Mouse (Mus musculus): ENCODE data around the gene Hspbp1. TPM values are rescaled to one million over a fixed set of nuclear protein-coding genes. Genes with fewer than 3 reads are reported as not detected.
A peak's percentile ranks its signal among the peaks of the same experiment; 100 is the strongest.

The Hspbp1 gene
- polyA plus RNA-seq (2012; rRNA removed) (28.2 and 38.5 TPM in 2 replicates), polyA plus RNA-seq (2014; fragmentation: Nextera tagmentation; extraction: Ambion mirVana) (56.7 and 60.6 TPM in 2 replicates)

DNA sequence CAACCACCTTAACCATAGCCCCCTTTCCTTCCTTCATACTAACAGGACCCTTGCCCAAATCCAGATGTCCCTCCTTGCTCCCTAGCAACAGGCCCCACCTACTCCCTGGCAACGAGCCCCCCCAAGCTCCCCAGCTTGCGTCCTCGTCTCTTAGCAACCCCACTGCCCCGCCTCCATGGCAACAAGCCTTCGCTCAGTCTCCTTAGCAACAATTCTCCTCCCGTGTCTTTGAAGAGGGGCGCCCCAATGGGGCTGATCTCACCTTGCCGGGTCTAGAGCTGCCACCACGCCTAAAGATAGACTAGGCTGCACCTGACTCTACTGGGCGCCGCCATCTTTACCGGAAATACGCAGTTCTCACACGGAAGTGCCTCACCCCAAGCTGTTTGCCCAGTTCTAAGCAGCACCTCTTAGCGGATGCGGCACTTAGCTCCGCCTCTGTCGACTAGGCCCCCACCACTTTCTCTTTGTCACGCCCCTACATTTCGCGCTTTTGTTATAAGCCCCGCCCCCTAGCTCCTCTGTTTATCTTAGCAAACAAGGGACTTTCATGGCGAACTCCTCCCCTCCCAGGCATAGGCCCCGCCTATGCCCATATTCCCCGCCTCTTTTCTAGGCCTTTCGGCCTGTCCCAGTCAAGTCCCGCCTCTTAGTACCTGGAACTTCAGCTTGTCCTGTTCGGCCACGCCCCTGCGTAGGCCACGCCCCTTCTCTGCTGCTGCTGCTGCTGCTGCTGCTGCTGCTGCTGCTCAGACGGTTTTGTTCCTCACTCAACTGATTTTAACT, at the start of gene Hspbp1:
Gene Hspbp1 (minus strand): TSS at position 437 of the 786 bp plus-strand sequence.
- TF ChIP-seq CTCF (IDR thresholded peaks at IDR 0.05; ENCODE audit: low read depth), result no peak
- no peak for TF ChIP-seq EP300 (IDR thresholded peaks at IDR 0.05; ENCODE audit: low read depth)
- ATAC-seq (ENCODE audit: insufficient read depth) (peak; percentile 97), DNase-seq (ENCODE audit: low read depth in 3 of 3, low spot score in 3 of 3) (peak; percentile 96 to 98 (median 98))
- H3K36me3 ChIP-seq (replicated peaks; ENCODE audit: control insufficient read depth, insufficient read depth, low read depth), result peaks cover 2% of the 10 kb centered on the region; the same call in 1 of the 2 replicates
- H3K4me3 ChIP-seq (ENCODE audit: insufficient read depth in 1 of 2, low read depth in 2 of 2, low read length in 2 of 2), result peak within 1 kb of the TSS; percentile 87 to 97
- H3K9ac ChIP-seq (replicated peaks), result peak within 1 kb of the TSS; percentile 70
- WGBS (ENCODE audit: insufficient replicate concordance), result under 1% methylated on average over 32 of the region's 32 CpGs
- peaks cover 11 to 16% of the 10 kb centered on the region in 2 experiments for H3K4me1 ChIP-seq (replicated peaks; ENCODE audit: control insufficient read depth in 2 of 2, insufficient read depth in 2 of 2, low read length in 1 of 2)
- H3K27ac ChIP-seq, result peak within 1 kb of the TSS; percentile 71
- H3K9me3 ChIP-seq (ENCODE audit: control insufficient read depth, low read length), result no peaks in the 10 kb centered on the region
- peak within 1 kb of the TSS; percentile 92 for H3K4me2 ChIP-seq (ENCODE audit: low read depth)
- H3K27me3 ChIP-seq (ENCODE audit: control insufficient read depth, insufficient read depth, low read length), result peaks cover 3% of the 10 kb centered on the region; the same call in 1 of the 2 replicates

DNA sequence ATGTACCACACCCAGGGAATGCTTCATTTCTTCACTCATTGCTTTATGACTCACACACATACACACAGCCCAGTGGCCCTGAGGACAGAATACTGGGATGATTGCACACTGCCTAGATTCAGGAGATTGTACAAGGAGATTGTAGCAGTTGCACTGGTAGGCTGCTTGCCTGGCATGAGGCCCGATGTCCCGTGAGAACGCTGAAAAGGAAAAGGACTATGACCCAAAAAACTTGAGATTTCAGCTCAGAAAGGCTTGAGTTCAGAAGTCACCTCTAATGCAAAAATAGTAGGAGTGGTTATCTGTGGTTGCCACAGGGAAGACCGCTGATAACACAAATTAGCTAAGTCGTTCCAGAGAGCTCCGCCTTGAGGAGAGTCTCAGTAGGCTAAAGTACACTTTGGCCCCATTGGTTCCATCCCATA, 48.1 kb upstream of the Hspbp1 start:
- WGBS (ENCODE audit: insufficient replicate concordance), result 21% methylated on average over 6 of the region's 6 CpGs
- peak overlapping the region; percentile 34 for H3K4me2 ChIP-seq (ENCODE audit: low read depth)

DNA sequence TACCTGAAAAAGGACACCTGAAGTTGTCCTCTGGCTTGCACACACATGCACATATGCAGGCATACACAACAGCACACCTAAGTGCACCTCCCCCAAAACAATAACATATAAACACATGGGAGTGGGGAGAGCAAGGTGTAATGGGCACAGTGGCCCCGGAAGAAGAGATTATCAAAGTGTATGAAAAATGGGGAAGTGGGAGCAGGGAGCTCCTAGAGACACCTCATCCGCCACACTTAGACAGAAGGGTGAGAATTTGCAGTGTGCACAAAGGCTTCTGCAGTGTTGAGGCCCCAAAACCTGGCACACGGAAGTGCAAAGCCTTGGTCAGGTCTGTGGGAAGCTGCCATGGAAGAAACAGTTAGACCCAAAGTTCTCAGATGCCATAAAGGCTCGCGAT, 46.2 kb upstream of the Hspbp1 start:
- 51% methylated on average over 5 of the region's 5 CpGs for WGBS (ENCODE audit: insufficient replicate concordance)
- ATAC-seq (ENCODE audit: insufficient read depth), result no peak
- no peaks in the 10 kb centered on the region for H3K27me3 ChIP-seq (ENCODE audit: control insufficient read depth, insufficient read depth, low read length)
- no peak overlapping the region for H3K27ac ChIP-seq
- peaks cover 12 to 14% of the 10 kb centered on the region in 2 experiments for H3K4me1 ChIP-seq (replicated peaks; ENCODE audit: control insufficient read depth in 2 of 2, insufficient read depth in 2 of 2, low read length in 1 of 2)
- TF ChIP-seq CTCF (IDR thresholded peaks at IDR 0.05; ENCODE audit: low read depth), result no peak
- no peak for TF ChIP-seq EP300 (IDR thresholded peaks at IDR 0.05; ENCODE audit: low read depth)
- no peak overlapping the region for H3K4me3 ChIP-seq (ENCODE audit: insufficient read depth in 1 of 2, low read depth in 2 of 2, low read length in 2 of 2)
- no peaks in the 10 kb centered on the region for H3K36me3 ChIP-seq (replicated peaks; ENCODE audit: control insufficient read depth, insufficient read depth, low read depth)
- no peak overlapping the region for H3K4me2 ChIP-seq (ENCODE audit: low read depth)
- no peak for DNase-seq (ENCODE audit: low read depth in 3 of 3, low spot score in 3 of 3)
- no peaks in the 10 kb centered on the region for H3K9me3 ChIP-seq (ENCODE audit: control insufficient read depth, low read length)
- H3K9ac ChIP-seq (replicated peaks), result no peak overlapping the region

More for the DNA sequence above, 48.1 kb upstream of the Hspbp1 start:
- H3K9ac ChIP-seq (replicated peaks), result peak overlapping the region; percentile 20; the same call in 1 of the 2 replicates
- H3K36me3 ChIP-seq (replicated peaks; ENCODE audit: control insufficient read depth, insufficient read depth, low read depth), result no peaks in the 10 kb centered on the region
- H3K4me3 ChIP-seq (ENCODE audit: insufficient read depth in 1 of 2, low read depth in 2 of 2, low read length in 2 of 2), result no peak overlapping the region
- H3K4me1 ChIP-seq (replicated peaks; ENCODE audit: control insufficient read depth in 2 of 2, insufficient read depth in 2 of 2, low read length in 1 of 2), result peaks cover 12 to 14% of the 10 kb centered on the region in 2 experiments
- DNase-seq (ENCODE audit: low read depth in 3 of 3, low spot score in 3 of 3), result no peak
- peak; percentile 53; the same call in 1 of the 2 replicates for TF ChIP-seq CTCF (IDR thresholded peaks at IDR 0.05; ENCODE audit: low read depth)
- TF ChIP-seq EP300 (IDR thresholded peaks at IDR 0.05; ENCODE audit: low read depth), result peak; percentile 66
- no peaks in the 10 kb centered on the region for H3K27me3 ChIP-seq (ENCODE audit: control insufficient read depth, insufficient read depth, low read length)
- H3K9me3 ChIP-seq (ENCODE audit: control insufficient read depth, low read length), result no peaks in the 10 kb centered on the region
- H3K27ac ChIP-seq, result peak overlapping the region; percentile 46; the same call in 1 of the 2 replicates
- ATAC-seq (ENCODE audit: insufficient read depth), result peak; percentile 82

DNA sequence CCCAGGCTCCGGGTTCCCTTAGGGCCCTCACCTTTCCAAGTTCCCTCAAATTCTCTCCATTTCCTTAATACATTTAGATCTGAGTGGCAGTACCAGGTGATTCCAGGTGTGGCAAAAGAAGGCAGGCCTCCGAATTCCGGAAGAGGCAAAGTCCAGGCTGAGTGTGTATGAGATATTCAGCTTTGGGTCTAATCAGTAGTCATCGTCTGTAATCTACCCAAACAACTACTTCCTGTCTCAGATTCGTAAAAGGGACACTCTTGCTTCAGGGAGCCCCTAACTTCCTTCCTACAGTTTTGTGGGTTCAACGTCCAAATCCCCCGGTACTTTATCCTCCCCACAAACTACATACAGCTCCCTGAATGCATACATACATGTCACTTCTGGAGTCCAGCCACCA, 40.3 kb upstream of the Hspbp1 start, which contains the start of gene Tmem150b:
Gene Tmem150b (minus strand): TSS at position 81 of the 400 bp plus-strand sequence.
- peaks cover 0 to 12% of the 10 kb centered on the region in 2 experiments; a peak in 2 of 4 replicates for H3K4me1 ChIP-seq (replicated peaks; ENCODE audit: control insufficient read depth in 2 of 2, insufficient read depth in 2 of 2, low read length in 1 of 2)
- H3K9ac ChIP-seq (replicated peaks), result no peak within 1 kb of the TSS; the same call in 1 of the 2 replicates
- no peak within 1 kb of the TSS for H3K27ac ChIP-seq
- TF ChIP-seq EP300 (IDR thresholded peaks at IDR 0.05; ENCODE audit: low read depth), result no peak
- H3K4me3 ChIP-seq (ENCODE audit: insufficient read depth in 1 of 2, low read depth in 2 of 2, low read length in 2 of 2), result no peak within 1 kb of the TSS
- H3K4me2 ChIP-seq (ENCODE audit: low read depth), result peak within 1 kb of the TSS; percentile 56
- H3K36me3 ChIP-seq (replicated peaks; ENCODE audit: control insufficient read depth, insufficient read depth, low read depth), result no peaks in the 10 kb centered on the region
- no peaks in the 10 kb centered on the region; the same call in 1 of the 2 replicates for H3K27me3 ChIP-seq (ENCODE audit: control insufficient read depth, insufficient read depth, low read length)
- no peaks in the 10 kb centered on the region for H3K9me3 ChIP-seq (ENCODE audit: control insufficient read depth, low read length)
- ATAC-seq (ENCODE audit: insufficient read depth), result no peak
- DNase-seq (ENCODE audit: low read depth in 3 of 3, low spot score in 3 of 3), result no peak
- WGBS (ENCODE audit: insufficient replicate concordance), result 14% methylated on average over 7 of the region's 7 CpGs

DNA sequence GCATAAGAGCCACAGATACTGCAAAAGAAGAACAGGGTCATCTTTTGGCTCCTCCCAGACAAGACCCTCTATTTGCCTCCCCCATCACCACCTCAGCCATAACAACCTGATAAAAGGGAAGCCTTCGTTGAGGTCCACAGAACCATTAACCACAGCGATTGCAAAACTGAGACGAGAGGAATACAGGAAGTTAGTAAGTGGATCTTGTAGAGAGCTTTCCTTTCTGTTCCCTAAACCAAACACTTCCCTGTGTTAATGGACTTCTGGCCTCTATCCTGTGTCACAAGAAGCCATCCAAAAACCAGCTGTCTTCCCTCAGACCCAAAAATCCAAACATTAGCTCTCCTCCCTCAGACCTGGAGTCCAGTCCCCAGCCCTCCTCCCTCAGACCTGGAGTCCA, 39.5 kb upstream of the Hspbp1 start:
- H3K4me2 ChIP-seq (ENCODE audit: low read depth), result no peak overlapping the region; the same call in 1 of the 2 replicates
- no peak overlapping the region for H3K4me3 ChIP-seq (ENCODE audit: insufficient read depth in 1 of 2, low read depth in 2 of 2, low read length in 2 of 2)
- H3K4me1 ChIP-seq (replicated peaks; ENCODE audit: control insufficient read depth in 2 of 2, insufficient read depth in 2 of 2, low read length in 1 of 2), result peaks cover 0 to 12% of the 10 kb centered on the region in 2 experiments; a peak in 2 of 4 replicates
- TF ChIP-seq EP300 (IDR thresholded peaks at IDR 0.05; ENCODE audit: low read depth) (no peak), CTCF (IDR thresholded peaks at IDR 0.05; ENCODE audit: low read depth) (no peak)
- H3K27ac ChIP-seq, result no peak overlapping the region
- H3K27me3 ChIP-seq (ENCODE audit: control insufficient read depth, insufficient read depth, low read length), result no peaks in the 10 kb centered on the region; the same call in 1 of the 2 replicates
- DNase-seq (ENCODE audit: low read depth in 3 of 3, low spot score in 3 of 3) (no peak), ATAC-seq (ENCODE audit: insufficient read depth) (no peak)
- no peaks in the 10 kb centered on the region for H3K36me3 ChIP-seq (replicated peaks; ENCODE audit: control insufficient read depth, insufficient read depth, low read depth)
- WGBS (ENCODE audit: insufficient replicate concordance), result 2% methylated on average over 3 of the region's 3 CpGs
- H3K9me3 ChIP-seq (ENCODE audit: control insufficient read depth, low read length), result no peaks in the 10 kb centered on the region
- H3K9ac ChIP-seq (replicated peaks), result no peak overlapping the region

Measured in liver, embryonic 14.5 days (tissue).